Mouse (Mus musculus) heart, postnatal 0 days (tissue): Measurements from ENCODE around the gene Bpifb3. TPM values are rescaled to one million over a fixed set of nuclear protein-coding genes. Genes with fewer than 3 reads are reported as not detected.

ENCODE experiments used
- ATAC-seq: fragments of 200-750 bp; cut with Nextera tagmentation; 2 replicates; pipeline ENCODE4 v1.8.0; 2017; ENCODE audit warnings: low read depth, moderate number of reproducible peaks, moderate library complexity; ENCODE audit not compliant: insufficient read depth
- DNase-seq: peaks from one replicate; pipeline ENCODE4 v3.0.0-alpha.2; 2016; ENCODE audit warnings: low spot score
- H3K27ac ChIP-seq: fragments of 300-500 bp; sonication (generic); 2 replicates; pipeline ENCODE4 v1.5.1; 2014; ENCODE audit warnings: low read depth, mild to moderate bottlenecking
- H3K27me3 ChIP-seq: fragments of 300-500 bp; sonication (generic); 2 replicates; pipeline ENCODE4 v1.6.1; 2014; ENCODE audit warnings: low read length, mixed read lengths; ENCODE audit not compliant: control insufficient read depth, insufficient read depth
- H3K36me3 ChIP-seq: fragments of 300-500 bp; sonication (generic); replicated peaks from 2 replicates; pipeline ENCODE4 v1.6.1; 2014; ENCODE audit warnings: low read length, mixed read lengths; ENCODE audit not compliant: control insufficient read depth, insufficient read depth
- H3K4me1 ChIP-seq: fragments of 300-500 bp; sonication (generic); 2 replicates; pipeline ENCODE4 v1.6.1; 2014; ENCODE audit warnings: antibody characterized with exemption; ENCODE audit not compliant: control insufficient read depth, insufficient read depth
- H3K4me2 ChIP-seq: fragments of 300-500 bp; sonication (generic); 2 replicates; pipeline ENCODE4 v1.6.1; 2014; ENCODE audit warnings: low read depth, mild to moderate bottlenecking, low read length, moderate library complexity
- H3K4me3 ChIP-seq: fragments of 300-500 bp; sonication (generic); 2 replicates; pipeline ENCODE4 v1.5.1; 2014; ENCODE audit warnings: low read depth, low read length
- H3K9ac ChIP-seq: fragments of 300-500 bp; sonication (generic); replicated peaks from 2 replicates; pipeline ENCODE4 v1.6.1; 2014; ENCODE audit warnings: low read depth, low read length, mixed read lengths
- H3K9me3 ChIP-seq: fragments of 300-500 bp; sonication (generic); replicated peaks from 2 replicates; pipeline ENCODE4 v1.6.1; 2016; ENCODE audit warnings: low read length; ENCODE audit not compliant: control insufficient read depth
- CTCF ChIP-seq: IDR thresholded peaks from 2 replicates; pipeline ENCODE4 v1.5.1; 2016; ENCODE audit warnings: antibody characterized with exemption, control low read depth, low read depth
- EP300 ChIP-seq: IDR thresholded peaks from 2 replicates; pipeline ENCODE4 v1.6.1; 2016; ENCODE audit warnings: antibody characterized with exemption, low read depth
- WGBS: fragments of 180-500 bp; shearing (Covaris S2); extraction: QIAGEN DNeasy Blood & Tissue Kit; methylation state at CpG from one replicate; pipeline ENCODE4 v1.1.7; 2014; 5-methylcytosine and 5-hydroxymethylcytosine counted together
- polyA plus RNA-seq: library from polyadenylated mRNA; unstranded; fragments of >200 nt; fragmentation: Nextera tagmentation; extraction: Ambion mirVana; gene quantifications from 2 replicates; pipeline ENCODE4 v1.2.1, GENCODE M21; 2015
- total RNA-seq: library from RNA; depleted of rRNA; stranded (reverse); fragments of >200 nt; gene quantifications from 2 replicates; pipeline ENCODE4 v1.2.3, GENCODE M21; 2014; ENCODE audit warnings: low replicate concordance

The Bpifb3 gene
- total and polyA plus RNA-seq, 2 experiments from 2014 or later = not detected

GRCm38 (mm10) chr2:153935348-153935747 lies 17.3 kb downstream of the Bpifb3 start:
- no peak overlapping the region for H3K9ac ChIP-seq
- DNase-seq = no peak
- WGBS = 88% methylated on average over 6 of the region's 6 CpGs
- no peak for TF ChIP-seq CTCF
- no peak for TF ChIP-seq EP300
- no peak overlapping the region for H3K4me3 ChIP-seq
- H3K9me3 ChIP-seq = no peaks in the 10 kb centered on the region
- no peak overlapping the region for H3K4me2 ChIP-seq
- no peak overlapping the region for H3K27ac ChIP-seq
- ATAC-seq = no peak
- no peaks in the 10 kb centered on the region for H3K4me1 ChIP-seq
- no peaks in the 10 kb centered on the region for H3K36me3 ChIP-seq
- H3K27me3 ChIP-seq = no peaks in the 10 kb centered on the region

DNA sequence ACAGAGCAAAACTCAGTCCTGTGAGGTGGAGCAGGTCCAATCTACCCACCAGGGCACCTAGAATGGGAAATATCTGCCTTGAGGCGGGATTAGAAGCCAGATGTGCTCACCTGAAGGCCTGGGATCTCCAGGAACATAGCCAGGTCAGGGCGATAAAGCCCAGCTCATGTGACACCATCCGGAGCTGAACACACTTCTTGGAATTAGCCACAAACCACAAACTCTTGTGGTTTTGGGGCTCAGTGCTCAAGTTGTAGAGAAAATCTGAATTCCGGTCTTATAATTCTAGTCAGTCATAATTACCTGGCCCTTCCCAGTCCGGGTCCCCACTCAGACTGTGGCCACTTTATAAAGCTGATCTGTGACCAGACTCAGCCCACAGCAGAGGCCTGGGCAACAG lies 19.8 kb downstream of the Bpifb3 start, which contains the start of gene Bpifb4:
Gene Bpifb4 (plus strand): TSS at position 370 of the 400 bp plus-strand sequence.
- no peak for ATAC-seq
- 69% methylated on average over 5 of the region's 5 CpGs for WGBS
- no peak within 1 kb of the TSS for H3K4me3 ChIP-seq

DNA sequence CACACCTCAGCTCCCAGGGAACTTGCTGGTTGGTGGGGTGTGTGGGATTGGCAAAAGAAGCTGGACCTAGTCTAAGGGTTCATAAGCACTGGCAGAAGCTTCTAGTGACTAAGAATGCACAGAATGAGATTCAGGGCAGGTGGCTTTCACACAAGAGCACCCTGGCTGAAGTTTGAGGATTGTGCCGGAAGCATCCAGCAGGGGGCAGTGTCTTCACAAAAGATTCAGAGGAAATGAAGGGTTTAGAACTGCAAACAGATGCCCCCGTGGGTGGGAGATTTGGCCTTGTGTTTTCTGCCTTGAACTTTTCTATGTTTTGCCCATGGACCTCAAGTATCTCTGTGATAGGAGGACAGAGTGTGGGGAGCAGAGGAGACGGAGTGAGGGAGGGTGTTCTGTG lies 25.5 kb downstream of the Bpifb3 start:
- no peaks in the 10 kb centered on the region for H3K9me3 ChIP-seq
- no peak overlapping the region for H3K9ac ChIP-seq
- ATAC-seq = no peak
- H3K36me3 ChIP-seq = no peaks in the 10 kb centered on the region
- no peaks in the 10 kb centered on the region for H3K4me1 ChIP-seq
- DNase-seq = peak; percentile 13
- no peaks in the 10 kb centered on the region for H3K27me3 ChIP-seq
- H3K4me2 ChIP-seq = no peak overlapping the region
- TF ChIP-seq CTCF (peak; percentile 57), EP300 (no peak)
- WGBS = 29% methylated on average over 3 of the region's 3 CpGs
- H3K27ac ChIP-seq = no peak overlapping the region
- no peak overlapping the region for H3K4me3 ChIP-seq

More for the DNA sequence above, 19.8 kb downstream of the Bpifb3 start, which contains the start of gene Bpifb4:
- TF ChIP-seq EP300 = no peak
- TF ChIP-seq CTCF = no peak
- H3K9me3 ChIP-seq = no peaks in the 10 kb centered on the region
- no peaks in the 10 kb centered on the region for H3K36me3 ChIP-seq
- H3K4me1 ChIP-seq = no peaks in the 10 kb centered on the region
- H3K9ac ChIP-seq = no peak within 1 kb of the TSS
- no peak within 1 kb of the TSS for H3K4me2 ChIP-seq
- H3K27ac ChIP-seq = no peak within 1 kb of the TSS
- no peak for DNase-seq
- H3K27me3 ChIP-seq = no peaks in the 10 kb centered on the region

DNA sequence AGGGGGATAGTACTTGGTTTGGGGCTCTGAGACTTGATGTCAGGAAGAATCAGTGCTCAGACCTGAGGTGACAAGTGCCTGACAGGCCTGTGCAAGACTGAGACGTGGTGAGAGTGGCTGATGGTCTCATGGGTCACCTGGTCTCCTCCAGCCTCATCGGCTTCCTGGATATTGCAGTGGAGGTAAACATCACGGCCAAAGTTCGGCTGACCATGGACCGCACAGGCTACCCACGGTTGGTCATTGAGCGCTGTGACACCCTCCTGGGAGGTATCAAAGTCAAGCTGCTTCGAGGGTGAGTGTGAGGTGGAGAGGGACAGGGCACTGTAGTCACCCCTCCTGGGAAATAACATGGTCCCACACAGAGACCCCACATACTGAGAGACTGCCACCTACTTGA lies 26.5 kb downstream of the Bpifb3 start:
- 68% methylated on average over 8 of the region's 8 CpGs for WGBS
- no peak for ATAC-seq
- no peaks in the 10 kb centered on the region for H3K4me1 ChIP-seq
- no peaks in the 10 kb centered on the region for H3K36me3 ChIP-seq
- H3K9ac ChIP-seq = no peak overlapping the region
- no peak for DNase-seq
- no peaks in the 10 kb centered on the region for H3K9me3 ChIP-seq
- H3K4me2 ChIP-seq = no peak overlapping the region
- no peak for TF ChIP-seq CTCF
- TF ChIP-seq EP300 = no peak
- H3K27me3 ChIP-seq = no peaks in the 10 kb centered on the region; the same call in 1 of the 2 replicates
- no peak overlapping the region for H3K4me3 ChIP-seq
- H3K27ac ChIP-seq = no peak overlapping the region

DNA sequence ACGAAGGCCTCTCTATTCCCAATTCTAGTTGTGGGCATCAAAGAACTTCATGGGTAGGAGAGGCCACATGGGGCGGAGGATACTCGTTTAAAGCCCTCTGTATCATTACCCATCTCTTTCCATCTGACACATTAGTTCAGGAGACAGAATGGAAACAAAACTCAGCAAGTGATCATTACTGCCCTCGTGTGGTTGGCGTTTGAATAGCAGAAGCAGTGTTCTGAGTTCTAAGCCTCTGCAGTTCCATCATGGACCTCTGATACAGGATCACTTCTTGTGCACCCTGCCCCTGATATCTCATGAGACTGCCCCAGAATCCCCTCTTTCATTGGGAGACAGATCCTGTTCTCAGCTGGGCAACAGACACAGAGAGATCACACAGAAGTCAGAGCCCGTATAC lies 34.9 kb downstream of the Bpifb3 start:
- Histone ChIP-seq H3K9me3 (no peaks in the 10 kb centered on the region), H3K27ac (no peak overlapping the region), H3K4me1 (no peaks in the 10 kb centered on the region), H3K4me2 (no peak overlapping the region), H3K36me3 (no peaks in the 10 kb centered on the region), H3K9ac (no peak overlapping the region), H3K4me3 (no peak overlapping the region), H3K27me3 (no peaks in the 10 kb centered on the region; the same call in 1 of the 2 replicates)
- TF ChIP-seq CTCF (peak; percentile 68), EP300 (no peak)
- ATAC-seq (no peak), DNase-seq (peak; percentile 17)
- WGBS = 22% methylated on average over 6 of the region's 6 CpGs

DNA sequence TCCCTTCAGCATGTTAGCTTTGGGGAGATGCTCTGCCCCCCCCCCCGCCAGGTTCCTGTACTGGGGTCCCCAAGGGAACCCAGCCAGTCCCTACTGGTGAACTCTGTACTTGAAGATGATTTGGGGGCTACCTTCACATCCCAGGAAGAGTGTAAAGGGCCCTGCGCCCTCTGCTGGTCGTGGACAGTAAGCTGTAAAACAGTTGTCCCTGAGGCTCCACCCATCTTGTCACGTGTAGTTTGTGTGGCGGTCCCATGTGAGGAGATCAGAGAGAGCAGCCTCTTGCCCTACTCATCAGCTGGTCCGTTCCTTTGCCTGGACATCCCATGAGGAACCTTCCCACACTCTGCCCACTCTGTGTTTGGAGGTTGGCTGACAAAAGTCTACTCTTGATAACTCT lies 35.8 kb downstream of the Bpifb3 start:
- peak; percentile 16 for DNase-seq
- no peak overlapping the region for H3K27ac ChIP-seq
- H3K9me3 ChIP-seq = no peaks in the 10 kb centered on the region
- H3K27me3 ChIP-seq = no peaks in the 10 kb centered on the region; the same call in 1 of the 2 replicates
- ATAC-seq = peak; percentile 17; the same call in 1 of the 2 replicates
- 7% methylated on average over 6 of the region's 6 CpGs for WGBS
- no peak overlapping the region for H3K9ac ChIP-seq
- no peak overlapping the region for H3K4me3 ChIP-seq
- no peak overlapping the region for H3K4me2 ChIP-seq
- H3K4me1 ChIP-seq = no peaks in the 10 kb centered on the region
- TF ChIP-seq CTCF = peak; percentile 63
- no peak for TF ChIP-seq EP300
- no peaks in the 10 kb centered on the region for H3K36me3 ChIP-seq
